Mouse (Mus musculus) neural tube, embryonic 11.5 days (tissue): Measurements from ENCODE around the gene Tyrp1. TPM values are rescaled to one million over a fixed set of nuclear protein-coding genes. Genes with fewer than 3 reads are reported as not detected.

ENCODE experiments used
- ATAC-seq: fragments of 200-750 bp; cut with Nextera tagmentation; 2 replicates; pipeline ENCODE4 v1.8.0; 2017; ENCODE audit warnings: moderate number of reproducible peaks, mild to moderate bottlenecking, moderate TSS enrichment, moderate library complexity; ENCODE audit not compliant: insufficient read depth, low FRiP score, low TSS enrichment
- DNase-seq: peaks from one replicate; pipeline ENCODE4 v3.0.0-alpha.2; 2015; ENCODE audit warnings: low spot score
- H3K27ac ChIP-seq: fragments of 300-500 bp; sonication (generic); 2 replicates; pipeline ENCODE4 v1.5.1; 2014; ENCODE audit warnings: low read depth, mild to moderate bottlenecking, low read length
- H3K27me3 ChIP-seq: fragments of 300-500 bp; sonication (generic); 2 replicates; pipeline ENCODE4 v1.6.1; 2014; ENCODE audit warnings: mild to moderate bottlenecking, low read length, mixed read lengths; ENCODE audit not compliant: control insufficient read depth, insufficient read depth
- H3K36me3 ChIP-seq: fragments of 300-500 bp; sonication (generic); 2 replicates; pipeline ENCODE4 v1.6.1; 2014; ENCODE audit warnings: mild to moderate bottlenecking, low read length, moderate library complexity, mixed read lengths; ENCODE audit not compliant: control insufficient read depth, insufficient read depth
- H3K4me1 ChIP-seq: fragments of 300-500 bp; sonication (generic); 2 replicates; pipeline ENCODE4 v1.6.1; 2014; ENCODE audit warnings: low read length, mixed read lengths; ENCODE audit not compliant: control insufficient read depth, insufficient read depth
- H3K4me2 ChIP-seq: fragments of 300-500 bp; sonication (generic); 2 replicates; pipeline ENCODE4 v1.6.1; 2014; ENCODE audit warnings: low read depth, mild to moderate bottlenecking, moderate library complexity
- H3K4me3 ChIP-seq: fragments of 300-500 bp; sonication (generic); 2 replicates; pipeline ENCODE4 v1.5.1; 2014; ENCODE audit warnings: low read depth, low read length
- H3K9ac ChIP-seq: fragments of 300-500 bp; sonication (generic); 2 replicates; pipeline ENCODE4 v1.6.1; 2014; ENCODE audit warnings: mild to moderate bottlenecking, low read length
- H3K9me3 ChIP-seq: fragments of 300-500 bp; sonication (generic); 2 replicates; pipeline ENCODE4 v1.6.1; 2016; ENCODE audit warnings: low read length; ENCODE audit not compliant: control insufficient read depth
- WGBS: fragments of 180-500 bp; shearing (Covaris S2); extraction: QIAGEN DNeasy Blood & Tissue Kit; methylation state at CpG from one replicate; pipeline ENCODE4 v1.1.7; 2014; 5-methylcytosine and 5-hydroxymethylcytosine counted together
- polyA plus RNA-seq: library from polyadenylated mRNA; unstranded; fragments of >200 nt; fragmentation: Nextera tagmentation; extraction: Ambion mirVana; gene quantifications from 2 replicates; pipeline ENCODE4 v1.2.1, GENCODE M21; 2014

Gene Tyrp1
- polyA plus RNA-seq, 1 experiment from 2014 or later: not detected

GRCm38 (mm10) chr4:80874121-80874859, 40.4 kb downstream of the Tyrp1 start:
- Histone ChIP-seq H3K9ac (no peak overlapping the region), H3K4me2 (no peak overlapping the region), H3K4me1 (no peaks in the 10 kb centered on the region), H3K27ac (no peak overlapping the region), H3K9me3 (no peaks in the 10 kb centered on the region), H3K27me3 (no peaks in the 10 kb centered on the region), H3K36me3 (no peaks in the 10 kb centered on the region), H3K4me3 (no peak overlapping the region)
- DNase-seq: no peak
- WGBS: 44% methylated on average over 5 of the region's 5 CpGs
- ATAC-seq: no peak

GRCm38 (mm10) chr4:80875055-80875454, 41.1 kb downstream of the Tyrp1 start:
- H3K4me2 ChIP-seq: no peak overlapping the region
- no peak overlapping the region for H3K4me3 ChIP-seq
- no peak for DNase-seq
- H3K36me3 ChIP-seq: no peaks in the 10 kb centered on the region
- no peak overlapping the region for H3K27ac ChIP-seq
- no peaks in the 10 kb centered on the region for H3K4me1 ChIP-seq
- WGBS: 65% methylated on average over 4 of the region's 4 CpGs
- H3K9me3 ChIP-seq: no peaks in the 10 kb centered on the region
- no peak for ATAC-seq
- H3K9ac ChIP-seq: no peak overlapping the region
- no peaks in the 10 kb centered on the region for H3K27me3 ChIP-seq

DNA sequence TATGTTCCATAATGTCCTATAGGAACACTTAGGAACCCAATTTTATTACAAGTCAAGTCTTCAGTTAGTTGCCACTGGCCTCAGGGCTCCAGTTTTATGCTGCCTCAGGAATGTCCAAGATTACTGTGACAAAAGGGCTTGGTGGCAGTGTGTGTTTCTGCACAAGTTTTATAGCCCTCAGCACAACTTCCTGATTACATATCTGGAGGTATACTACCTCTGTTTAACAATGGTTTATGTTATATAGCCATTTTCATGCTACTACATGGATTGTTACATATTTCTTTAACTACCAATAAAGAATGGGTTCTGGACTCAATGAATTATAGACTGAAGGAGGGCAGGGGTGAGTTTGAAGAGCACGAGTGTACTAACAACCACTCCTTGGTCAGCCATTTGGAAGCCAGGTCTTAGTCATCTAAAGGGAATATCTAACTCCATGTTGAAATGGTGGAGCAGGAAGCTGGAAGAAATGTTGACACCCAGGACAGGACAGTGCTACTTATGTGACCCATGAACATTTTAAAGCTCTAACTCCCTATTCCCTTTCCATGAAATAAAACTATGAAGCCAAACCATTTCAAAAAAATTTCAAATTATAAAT, 48.2 kb downstream of the Tyrp1 start:
- H3K36me3 ChIP-seq: no peaks in the 10 kb centered on the region
- H3K9ac ChIP-seq: no peak overlapping the region
- no peaks in the 10 kb centered on the region for H3K9me3 ChIP-seq
- no peak overlapping the region for H3K4me3 ChIP-seq
- WGBS: 82% methylated on average over 1 of the region's 1 CpGs
- no peaks in the 10 kb centered on the region for H3K27me3 ChIP-seq
- H3K4me2 ChIP-seq: no peak overlapping the region
- H3K27ac ChIP-seq: no peak overlapping the region
- ATAC-seq (no peak), DNase-seq (no peak)
- no peaks in the 10 kb centered on the region for H3K4me1 ChIP-seq

DNA sequence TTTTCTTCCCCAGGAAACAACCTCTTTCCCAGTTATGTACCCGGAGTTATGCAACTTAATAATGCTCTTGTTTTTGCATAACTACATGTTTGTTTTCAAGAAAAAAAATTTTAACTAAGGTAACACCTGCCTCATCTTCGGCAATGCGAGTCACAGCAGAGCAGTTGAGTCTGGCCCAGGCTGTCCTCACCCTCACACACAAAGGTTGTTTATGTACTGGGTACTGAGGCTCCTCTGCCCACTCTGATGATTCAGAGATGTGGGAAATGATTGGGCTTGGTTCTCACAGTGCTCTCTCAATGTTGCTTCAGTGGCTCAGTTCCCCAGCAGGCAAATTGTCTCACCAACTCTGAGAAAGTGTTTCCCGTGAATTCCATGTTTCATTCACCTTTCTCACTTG, 52.7 kb downstream of the Tyrp1 start:
- Histone ChIP-seq H3K27ac (no peak overlapping the region), H3K4me3 (no peak overlapping the region), H3K9me3 (no peaks in the 10 kb centered on the region), H3K36me3 (no peaks in the 10 kb centered on the region), H3K4me1 (no peaks in the 10 kb centered on the region), H3K27me3 (no peaks in the 10 kb centered on the region), H3K4me2 (no peak overlapping the region), H3K9ac (no peak overlapping the region)
- ATAC-seq (no peak), DNase-seq (no peak)
- 82% methylated on average over 4 of the region's 4 CpGs for WGBS

DNA sequence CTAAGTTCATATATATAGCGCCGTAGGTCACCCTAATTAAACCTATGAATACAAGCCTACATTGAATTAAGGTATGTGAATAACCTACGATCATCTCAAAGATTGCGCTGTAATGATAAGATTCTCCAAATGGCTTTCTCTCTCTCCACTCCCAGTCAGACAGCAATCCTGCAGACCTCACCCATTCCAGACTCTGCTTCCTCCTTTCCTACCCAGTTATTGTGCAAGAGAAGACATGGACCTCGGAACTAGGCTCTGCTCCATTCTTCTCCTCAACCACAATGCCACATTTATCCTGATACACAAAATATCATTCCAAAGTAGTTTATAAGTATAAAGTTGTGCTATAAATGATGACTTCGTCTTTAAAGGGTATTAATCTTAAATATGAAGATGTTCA, 57.1 kb downstream of the Tyrp1 start:
- ATAC-seq: no peak
- Histone ChIP-seq H3K9me3 (no peaks in the 10 kb centered on the region), H3K27me3 (no peaks in the 10 kb centered on the region)

DNA sequence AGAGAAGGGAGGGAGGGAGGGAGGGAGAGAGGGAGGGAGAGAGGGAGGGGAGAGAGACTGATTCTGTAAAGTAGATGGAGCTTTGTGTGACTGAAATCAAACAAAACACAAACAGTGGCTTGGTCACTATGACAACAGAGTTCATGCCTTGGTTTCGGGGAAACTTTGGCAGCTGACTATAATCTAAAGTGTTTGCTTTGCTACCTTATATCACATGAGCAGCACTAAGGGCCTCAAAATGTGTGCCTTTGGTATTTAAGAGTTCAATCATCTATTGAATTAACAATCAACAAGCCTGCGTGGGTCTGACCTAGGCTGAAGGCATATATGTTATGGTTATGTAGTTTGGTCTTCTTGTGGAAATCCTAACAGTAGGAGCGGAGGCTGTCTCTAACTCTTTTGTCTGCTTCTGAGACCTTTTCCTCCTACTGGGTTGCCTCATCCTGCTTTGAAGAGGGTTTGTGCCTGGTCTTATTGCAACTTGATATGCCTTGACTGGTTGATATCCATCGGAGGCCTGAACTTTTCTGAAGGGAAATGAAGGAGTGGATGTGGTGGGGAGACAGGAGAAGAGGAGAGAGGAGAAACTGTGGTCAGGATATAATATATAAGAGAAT, 61.5 kb downstream of the Tyrp1 start:
- H3K27me3 ChIP-seq: no peaks in the 10 kb centered on the region
- 71% methylated on average over 4 of the region's 4 CpGs for WGBS
- no peak overlapping the region for H3K27ac ChIP-seq
- H3K36me3 ChIP-seq: no peaks in the 10 kb centered on the region
- H3K4me1 ChIP-seq: no peaks in the 10 kb centered on the region
- no peak overlapping the region for H3K4me3 ChIP-seq
- ATAC-seq: no peak
- H3K9ac ChIP-seq: no peak overlapping the region
- H3K9me3 ChIP-seq: no peaks in the 10 kb centered on the region
- no peak for DNase-seq
- no peak overlapping the region for H3K4me2 ChIP-seq

More for the DNA sequence above, 57.1 kb downstream of the Tyrp1 start:
- Histone ChIP-seq H3K4me1 (no peaks in the 10 kb centered on the region), H3K9ac (no peak overlapping the region), H3K4me2 (no peak overlapping the region), H3K36me3 (no peaks in the 10 kb centered on the region), H3K4me3 (no peak overlapping the region), H3K27ac (no peak overlapping the region)
- no peak for DNase-seq
- WGBS: 92% methylated on average over 6 of the region's 6 CpGs

Other genes starting within 250 kb of the Tyrp1 start
- gene Lurap1l, start 76.5 kb downstream of the Tyrp1 start, polyA plus RNA-seq: 3.9 and 4.3 TPM in 2 replicates